Mouse (Mus musculus) heart, adult 2 months (tissue): ENCODE measurements around the gene Pitpnc1. TPM values are rescaled to one million over a fixed set of nuclear protein-coding genes. Genes with fewer than 3 reads are reported as not detected.
"Not testable (repeated sequence)": the region's sequence is repeated elsewhere in the genome, so short reads cannot be mapped to it uniquely, and the experiment has no call there.

Source experiments
- DNase-seq, 2 experiments: peaks; one replicate each; pipeline ENCODE4 v3.0.0; 2021
- H3K27ac ChIP-seq: fragments of 200-600 bp; 2 replicates; pipeline ENCODE4 v1.8.1; 2022
- H3K27me3 ChIP-seq: fragments of 200-500 bp; 2 replicates; pipeline ENCODE4 v1.6.1; 2012; ENCODE audit warnings: mild to moderate bottlenecking, low read length, inconsistent platforms, mixed read lengths; ENCODE audit not compliant: control insufficient read depth, insufficient read depth
- H3K36me3 ChIP-seq: fragments of 200-500 bp; 2 replicates; pipeline ENCODE4 v1.6.1; 2012; ENCODE audit warnings: low read length, inconsistent platforms; ENCODE audit not compliant: control insufficient read depth, insufficient read depth
- H3K4me1 ChIP-seq: fragments of 200-500 bp; 2 replicates; pipeline ENCODE4 v1.6.1; 2011; ENCODE audit warnings: low read length; ENCODE audit not compliant: control insufficient read depth, insufficient read depth
- H3K4me3 ChIP-seq: fragments of 200-600 bp; 2 replicates; pipeline ENCODE4 v1.8.1; 2022
- H3K79me2 ChIP-seq: fragments of 200-500 bp; replicated peaks from 2 replicates; pipeline ENCODE4 v1.6.1; 2012; ENCODE audit warnings: mild to moderate bottlenecking, inconsistent platforms, low read length, moderate library complexity, mixed read lengths; ENCODE audit not compliant: control insufficient read depth, insufficient read depth
- H3K9ac ChIP-seq: fragments of 200-500 bp; 2 replicates; pipeline ENCODE4 v1.6.1; 2012; ENCODE audit warnings: low read depth, mild to moderate bottlenecking, control low read depth, inconsistent platforms, low read length, mixed read lengths
- CTCF ChIP-seq: fragments of 200-600 bp; IDR thresholded peaks from 2 replicates; pipeline ENCODE4 v1.8.1; 2022; ENCODE audit warnings: antibody characterized with exemption, mild to moderate bottlenecking, moderate library complexity
- EP300 ChIP-seq: fragments of 200-500 bp; IDR thresholded peaks from 2 replicates; pipeline ENCODE4 v1.6.1; 2011; ENCODE audit warnings: low read depth, low read length, control low read depth; ENCODE audit not compliant: insufficient read depth
- POLR2A ChIP-seq: fragments of 200-500 bp; IDR thresholded peaks from 2 replicates; pipeline ENCODE4 v1.6.1; 2011; ENCODE audit warnings: mild to moderate bottlenecking, low read depth, low read length, control low read depth; ENCODE audit not compliant: insufficient read depth
- WGBS: fragments of 180-500 bp; shearing (Covaris S2); methylation state at CpG from one replicate; pipeline ENCODE4 v1.1.7; 2018; 5-methylcytosine and 5-hydroxymethylcytosine counted together
- intact Hi-C: fragments of 180-260 bp; cut with DNase I; formaldehyde crosslinking; loops from one replicate; pipeline ENCODE4 v1.15.1; 2025
- long read RNA-seq: library from polyadenylated mRNA; stranded (forward); transcript quantifications from one replicate; pipeline ENCODE4 v2.0.0, GENCODE M21; 2021
- polyA plus RNA-seq: library from polyadenylated mRNA; depleted of rRNA; stranded (reverse); fragments of >200 nt; gene quantifications from 2 replicates; pipeline ENCODE4 v1.2.3, GENCODE M21; 2012; rRNA removed
- total RNA-seq, 2 experiments: library from RNA; stranded (reverse); gene quantifications; 2 replicates each; pipeline ENCODE4 v1.2.3; 2021

The Pitpnc1 gene
- total RNA-seq = 10 to 100 TPM; 66.4 to 68.1 TPM
- 22.7 and 39.4 TPM in 2 replicates for polyA plus RNA-seq
- long read RNA-seq, partial matches to known transcripts = 5 of 30 reads
- long read RNA-seq, other reads (novel, unspliced or antisense) = 25 of 30 reads

GRCm38 (mm10) chr11:107470521-107471041, at the start of gene Pitpnc1:
Gene Pitpnc1, minus strand, starts transcription at chr11:107470699.
- no peak for TF ChIP-seq CTCF
- TF ChIP-seq EP300 = 0 out of 2 replicates have a peak, but pooled peaks have one; percentile 48
- peak; percentile 94 for TF ChIP-seq POLR2A
- Histone ChIP-seq H3K36me3 (0 out of 2 replicates have a peak, but pooled peaks cover 1% of the 10 kb centered on the region), H3K27me3 (no peaks in the 10 kb centered on the region), H3K9ac (peak within 1 kb of the TSS; percentile 95), H3K4me3 (peak within 1 kb of the TSS; percentile 75), H3K4me1 (peaks cover 6% of the 10 kb centered on the region), H3K27ac (peak within 1 kb of the TSS; percentile 95), H3K79me2 (peaks cover 2% of the 10 kb centered on the region; the same call in 1 of the 2 replicates)
- DNase-seq = peak; percentile 92
- intact Hi-C loops = no loop called here
- WGBS = 2% methylated on average over 37 of the region's 37 CpGs

DNA sequence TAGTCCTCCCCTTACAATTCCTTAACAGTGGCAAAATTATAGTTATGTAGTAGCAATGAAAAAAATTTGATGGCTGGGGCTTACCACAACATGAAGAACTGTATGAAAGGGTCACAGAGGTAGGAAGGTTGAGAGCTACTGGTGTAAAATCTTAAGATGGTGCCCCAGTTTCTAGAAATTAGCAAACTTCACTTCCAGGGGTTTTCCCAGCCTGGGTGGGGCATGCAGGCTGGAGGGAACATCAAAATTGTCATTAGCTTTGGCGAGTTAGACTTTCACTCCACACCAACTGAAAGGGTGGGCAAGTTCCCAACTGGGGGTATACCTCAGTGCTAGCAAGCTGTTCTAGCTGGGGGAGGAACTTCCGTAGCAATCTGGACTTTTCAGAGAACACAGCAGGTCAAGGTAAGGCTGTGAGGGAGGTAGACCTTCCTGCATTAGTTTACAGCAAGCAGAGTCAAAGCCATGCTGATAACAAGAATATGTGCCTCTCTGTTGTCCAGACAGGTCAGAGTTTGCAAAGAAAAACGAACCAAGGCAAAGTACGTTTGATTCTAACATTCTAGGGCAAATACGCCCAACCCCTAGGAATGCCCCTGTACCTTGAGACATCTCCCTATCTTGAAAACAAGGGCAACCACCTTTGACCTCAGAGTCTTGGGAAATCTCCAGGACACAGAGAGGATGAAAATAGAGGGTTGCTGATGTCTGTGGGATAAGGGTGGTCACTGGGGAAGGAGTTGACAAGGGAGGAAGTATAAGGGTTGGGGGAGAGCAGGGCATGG, 48.3 kb upstream of the Pitpnc1 start:
- Histone ChIP-seq H3K79me2 (no peaks in the 10 kb centered on the region), H3K36me3 (no peaks in the 10 kb centered on the region), H3K9ac (no peak overlapping the region), H3K4me1 (no peaks in the 10 kb centered on the region), H3K4me3 (no peak overlapping the region), H3K27me3 (no peaks in the 10 kb centered on the region), H3K27ac (no peak overlapping the region)
- no peak for DNase-seq
- 72% methylated on average over 5 of the region's 5 CpGs for WGBS
- intact Hi-C loops = no loop called here
- no peak for TF ChIP-seq CTCF
- TF ChIP-seq POLR2A = no peak
- no peak for TF ChIP-seq EP300

DNA sequence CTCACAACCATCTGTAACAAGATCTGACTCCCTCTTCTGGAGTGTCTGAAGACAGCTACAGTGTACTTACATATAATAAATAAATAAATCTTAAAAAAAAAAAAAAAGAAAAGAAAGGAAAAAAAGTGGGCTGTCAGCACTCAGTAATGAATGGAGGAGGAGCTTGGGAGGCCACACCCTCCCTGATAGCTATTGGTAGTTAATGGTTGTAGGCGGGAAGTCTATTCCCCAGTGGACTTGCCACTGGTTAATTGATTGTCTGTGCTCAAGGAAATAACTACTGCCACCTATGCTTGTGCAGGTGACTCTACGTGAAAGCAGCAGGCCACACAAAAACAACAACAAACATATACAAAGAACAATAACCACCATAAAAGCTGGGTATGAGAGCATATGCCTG, 45.9 kb upstream of the Pitpnc1 start:
- Histone ChIP-seq H3K4me3 (no peak overlapping the region), H3K36me3 (no peaks in the 10 kb centered on the region), H3K27me3 (no peaks in the 10 kb centered on the region), H3K4me1 (peaks cover 4% of the 10 kb centered on the region), H3K79me2 (no peaks in the 10 kb centered on the region), H3K27ac (no peak overlapping the region), H3K9ac (no peak overlapping the region)
- no peak for TF ChIP-seq EP300
- WGBS = 98% methylated on average over 2 of the region's 2 CpGs
- DNase-seq = no peak
- intact Hi-C loops = no loop called here

- TF ChIP-seq CTCF (no peak), EP300 (no peak), POLR2A (no peak)
- DNase-seq = peak; percentile 23
- 29% methylated on average over 10 of the region's 10 CpGs for WGBS
- Histone ChIP-seq H3K4me1 (peaks cover 6% of the 10 kb centered on the region), H3K79me2 (no peaks in the 10 kb centered on the region), H3K27me3 (no peaks in the 10 kb centered on the region), H3K4me3 (no peak overlapping the region), H3K9ac (no peak overlapping the region), H3K36me3 (no peaks in the 10 kb centered on the region), H3K27ac (no peak overlapping the region)
- intact Hi-C loops = loop anchor here (2.0 kb wide), 1 partner anchor 340 kb away; no protein-coding TSS in a partner anchor
These were observed 42.5 kb upstream of the Pitpnc1 start for GRCm38 (mm10) chr11:107513047-107513446.

DNA sequence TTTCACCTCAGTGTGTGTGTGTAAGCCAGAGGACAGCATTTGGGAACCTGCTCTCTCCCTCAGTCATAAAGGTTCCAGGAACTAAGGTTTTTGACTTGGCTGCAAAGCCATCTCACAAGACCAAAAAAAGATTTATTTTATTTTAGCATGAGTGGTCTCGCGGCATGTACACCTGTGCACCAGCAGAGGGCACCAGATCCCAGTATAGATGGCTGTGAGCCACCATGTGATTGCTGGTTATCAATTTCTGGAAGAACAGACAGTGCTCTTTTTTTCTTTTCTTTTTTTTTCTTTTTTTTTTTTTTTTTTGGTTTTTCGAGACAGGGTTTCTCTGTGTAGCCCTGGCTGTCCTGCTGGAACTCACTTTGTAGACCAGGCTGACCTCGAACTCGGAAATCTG, 41.5 kb upstream of the Pitpnc1 start:
- DNase-seq = peak; percentile 54 to 64
- H3K4me1 ChIP-seq, H3K4me3 ChIP-seq, H3K27me3 ChIP-seq, H3K9ac ChIP-seq, H3K27ac ChIP-seq, H3K36me3 ChIP-seq, H3K79me2 ChIP-seq: not testable (repeated sequence)
- intact Hi-C loops = loop anchor here (2.0 kb wide), 1 partner anchor 341 kb away; no protein-coding TSS in a partner anchor
- TF ChIP-seq CTCF = peak; percentile 86
- peak; percentile 80; the same call in 1 of the 2 replicates for TF ChIP-seq EP300
- WGBS = 41% methylated on average over 5 of the region's 5 CpGs

DNA sequence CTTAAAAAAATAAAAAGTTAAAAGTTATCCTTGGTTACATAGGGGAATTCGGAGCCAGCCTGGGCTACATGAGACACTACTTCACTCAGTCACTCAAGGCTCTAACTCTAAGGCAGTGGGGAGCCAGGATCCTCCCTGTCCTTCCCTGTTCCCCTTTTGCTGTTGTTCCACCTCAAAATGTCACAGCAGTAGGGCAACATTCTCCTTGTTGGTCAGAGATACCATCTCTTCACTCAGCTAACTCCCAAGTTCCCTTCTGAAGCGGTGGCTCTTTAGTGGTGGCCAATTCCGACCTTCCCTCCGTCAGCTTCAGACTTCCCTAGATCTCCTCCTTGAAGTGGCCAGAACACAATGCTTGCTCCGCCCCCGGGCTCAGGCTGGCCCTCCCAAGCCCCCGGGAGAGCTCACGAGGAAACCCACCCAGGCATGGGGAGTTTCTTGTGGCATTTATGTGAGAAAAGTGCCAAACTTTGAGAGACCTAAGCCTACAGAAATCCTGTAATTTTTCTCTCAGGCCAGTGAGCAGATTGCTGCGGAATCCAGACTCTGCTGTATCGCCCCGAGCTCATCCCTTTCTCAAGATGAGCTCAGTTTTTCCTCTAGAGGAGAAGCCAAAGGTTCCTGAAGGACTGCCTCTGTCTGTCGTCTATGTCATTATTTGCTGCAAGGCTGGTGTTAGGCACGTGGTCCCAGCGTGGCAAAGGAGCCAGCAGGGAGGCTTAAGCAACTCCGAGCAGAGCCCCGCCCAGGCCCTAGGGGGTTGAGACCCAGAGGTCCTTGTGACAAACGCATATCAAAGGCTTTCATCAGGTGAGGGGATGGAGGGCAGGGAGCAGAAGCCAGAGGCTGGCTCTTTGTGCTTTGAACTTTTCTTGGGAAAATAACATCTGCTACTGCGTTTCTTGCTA, 40.1 kb upstream of the Pitpnc1 start:
- Histone ChIP-seq H3K4me3 (no peak overlapping the region), H3K27me3 (no peaks in the 10 kb centered on the region), H3K36me3 (no peaks in the 10 kb centered on the region), H3K9ac (no peak overlapping the region), H3K79me2 (no peaks in the 10 kb centered on the region), H3K27ac (no peak overlapping the region), H3K4me1 (peaks cover 6% of the 10 kb centered on the region)
- intact Hi-C loops = no loop called here
- peak; percentile 40 to 52 for DNase-seq
- TF ChIP-seq POLR2A = no peak
- TF ChIP-seq CTCF = no peak
- no peak for TF ChIP-seq EP300
- WGBS = 8% methylated on average over 18 of the region's 18 CpGs
